Mouse (Mus musculus) adrenal gland, postnatal 4 days (tissue): ENCODE measurements around the gene Plcb3. TPM values are rescaled to one million over a fixed set of nuclear protein-coding genes. Genes with fewer than 3 reads are reported as not detected.

Source experiments
- DNase-seq, 2 experiments: peaks; one replicate each; pipeline ENCODE4 v3.0.0; 2021 to 2022; ENCODE audit warnings: low spot score in 2 of 2, mixed read lengths in 2 of 2
- long read RNA-seq, 2 experiments: library from polyadenylated mRNA; stranded (forward); transcript quantifications; one replicate each; pipeline ENCODE4 v2.0.0; 2021
- total RNA-seq, 2 experiments: library from RNA; stranded (reverse); gene quantifications; 2 replicates each; pipeline ENCODE4 v1.2.3; 2021

Gene Plcb3
- 10 to 100 TPM; 63.7 to 66.2 TPM for total RNA-seq
- long read RNA-seq, experiment 1, full-length matches to known transcripts, result 24 of 39 reads
- long read RNA-seq, experiment 1, partial matches to known transcripts, result 7 of 39 reads
- long read RNA-seq, experiment 1, other reads (novel, unspliced or antisense), result 8 of 39 reads
- long read RNA-seq, experiment 2, full-length matches to known transcripts, result 27 of 52 reads
- long read RNA-seq, experiment 2, partial matches to known transcripts, result 13 of 52 reads
- long read RNA-seq, experiment 2, other reads (novel, unspliced or antisense), result 12 of 52 reads

DNA sequence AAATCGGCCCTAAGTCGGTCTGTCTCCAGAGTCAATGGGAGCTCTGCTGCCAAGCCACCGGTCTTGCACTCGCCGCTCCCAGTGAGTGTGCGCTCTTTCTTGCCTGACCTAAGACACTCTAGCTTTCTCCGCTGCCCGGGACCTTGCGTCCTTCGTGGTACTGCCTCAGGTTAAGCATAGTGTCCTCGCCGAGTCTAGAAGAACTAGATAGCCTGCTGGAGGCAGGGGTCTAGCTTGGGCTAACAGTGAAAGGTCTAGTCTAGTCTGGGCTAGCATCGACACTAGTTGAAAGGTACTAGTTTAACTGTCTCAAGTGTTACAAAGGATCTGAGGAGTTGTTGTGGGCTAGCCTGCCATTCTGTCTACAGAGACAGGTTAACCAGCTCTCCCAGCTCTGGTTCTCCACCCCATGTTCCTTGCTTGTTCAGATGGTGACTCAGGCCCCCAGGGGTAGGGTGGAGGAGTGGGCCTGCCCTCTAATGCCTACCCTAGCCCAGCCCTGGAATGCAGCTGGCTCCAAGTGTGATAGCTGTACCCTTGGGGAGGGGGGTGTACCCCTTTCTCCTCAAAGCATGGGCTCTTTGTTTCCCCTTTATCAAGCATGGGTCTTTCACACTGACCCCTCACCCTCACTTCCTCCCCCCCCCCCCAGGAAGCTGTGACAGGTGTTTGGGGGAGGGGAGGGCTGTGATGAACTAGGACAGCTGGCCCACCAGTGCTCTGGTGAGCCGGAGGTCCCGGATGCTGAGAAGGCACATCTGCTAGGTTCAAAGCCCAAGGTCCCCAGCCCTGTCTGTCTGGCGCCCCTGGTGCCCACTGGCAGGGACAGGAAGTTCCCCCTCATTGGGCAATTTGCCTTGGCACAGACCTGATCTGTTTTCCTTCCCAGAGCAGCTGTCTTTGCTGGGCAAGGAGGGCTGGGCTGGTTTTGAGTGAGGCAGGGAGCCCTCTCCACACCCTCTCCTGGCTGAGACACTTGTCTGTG lies at the start of gene Plcb3:
Plcb3 (minus strand) TSS at position 934 of the 985 bp plus-strand sequence.
- DNase-seq, result peak in 1 of 2 experiments; percentile 52

DNA sequence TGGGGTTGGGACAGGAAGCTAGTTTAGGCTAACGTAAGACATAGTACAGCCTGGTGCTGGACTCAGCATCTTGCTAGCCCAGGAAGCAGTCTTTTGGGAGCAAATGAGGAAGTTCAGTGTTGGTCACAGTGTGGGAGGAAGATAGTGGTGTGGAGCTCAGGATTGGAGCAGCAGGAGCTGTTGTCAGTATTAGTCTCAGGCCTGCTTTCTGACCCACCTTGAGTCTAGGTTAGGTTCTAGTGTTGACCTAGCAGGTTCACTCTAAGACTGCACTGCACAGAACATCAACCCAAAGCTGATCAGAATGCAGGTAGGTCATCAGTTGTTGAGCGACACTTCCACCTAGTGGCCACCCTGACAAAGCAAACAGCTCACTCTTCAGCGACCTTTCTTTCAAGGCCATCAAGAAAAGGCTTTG lies 44.0 kb upstream of the Plcb3 start:
- DNase-seq, result no peak

DNA sequence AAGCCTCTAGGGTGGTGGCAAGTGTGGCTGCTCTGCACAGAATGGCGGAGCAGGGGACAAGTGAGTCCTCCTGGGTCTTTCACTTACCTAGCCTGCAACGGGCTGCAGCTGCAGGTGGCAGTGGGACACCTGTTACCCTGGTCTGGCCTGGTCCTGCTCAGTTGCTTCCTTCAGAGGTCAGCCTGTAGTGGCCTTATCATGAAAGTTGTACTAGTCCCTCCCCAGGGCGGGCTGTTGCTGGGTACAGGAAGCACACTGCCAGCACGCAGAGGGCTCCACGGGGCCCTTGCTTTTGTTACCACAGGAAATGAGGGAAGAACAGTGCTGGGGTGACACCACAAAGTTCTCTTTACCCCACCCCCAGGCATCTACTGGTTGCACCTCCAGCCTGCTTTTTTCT lies 42.9 kb upstream of the Plcb3 start, which contains the start of gene Fermt3:
Fermt3 (minus strand) TSS at position 279 of the 400 bp plus-strand sequence.
- DNase-seq, result no peak

GRCm38 (mm10) chr19:7018546-7018945 lies 42.3 kb upstream of the Plcb3 start:
- no peak for DNase-seq

- no peak for DNase-seq
Measured at GRCm38 (mm10) chr19:7017541-7018457, 41.5 kb upstream of the Plcb3 start.

DNA sequence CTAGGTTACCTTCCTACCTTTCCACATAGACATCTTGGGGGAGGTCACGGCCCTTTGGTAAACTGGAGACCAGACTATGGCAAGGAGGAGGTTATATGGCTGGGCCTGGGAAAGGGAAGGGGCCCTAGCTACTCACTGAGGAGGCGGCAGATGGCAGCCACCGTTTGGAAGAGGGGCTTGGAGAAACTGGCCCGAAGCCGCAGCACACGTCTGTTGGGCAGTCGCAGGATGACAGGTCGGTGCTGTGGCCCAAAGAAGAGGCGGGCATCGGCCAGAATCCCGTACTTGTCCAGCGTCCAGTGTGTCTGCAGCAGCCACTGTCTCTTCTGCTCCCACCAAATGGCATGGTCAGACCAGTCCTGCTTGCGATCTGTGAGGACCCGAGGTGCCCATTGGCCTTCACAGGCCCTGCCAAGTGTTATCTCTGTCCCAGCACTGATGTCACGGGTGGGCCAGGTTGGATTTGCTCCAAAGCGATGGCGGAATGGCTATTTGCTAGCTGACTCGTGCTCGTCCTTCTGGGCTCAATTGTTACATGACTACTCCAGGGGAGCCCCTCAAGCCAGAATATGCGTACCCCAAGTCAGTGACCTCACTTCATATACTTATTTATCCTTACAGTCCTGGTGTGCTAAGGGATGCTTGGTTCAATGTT lies 38.3 kb upstream of the Plcb3 start:
- DNase-seq, result no peak

DNA sequence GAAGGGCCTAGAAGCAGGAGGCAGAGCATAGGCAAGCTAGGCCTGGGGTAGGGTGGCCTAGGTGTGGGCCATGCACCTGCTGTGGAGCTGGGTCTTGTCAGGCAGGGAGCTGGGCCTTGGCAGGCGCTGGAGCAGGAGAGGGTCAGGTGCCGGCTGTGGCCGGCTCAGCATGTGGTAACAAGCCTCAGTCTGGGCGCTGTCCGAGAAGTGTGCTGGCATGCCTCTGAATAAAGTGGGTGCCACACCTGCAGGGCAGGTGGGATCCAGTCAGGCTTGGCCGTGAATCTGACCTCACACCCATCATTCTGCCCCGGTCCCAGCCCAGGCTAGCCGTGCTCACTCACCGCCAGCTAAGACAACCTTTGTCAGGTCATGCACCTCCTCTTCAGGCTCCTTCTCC lies 37.7 kb upstream of the Plcb3 start:
- DNase-seq, result no peak

- no peak for DNase-seq
Measured at GRCm38 (mm10) chr19:7012426-7012825, 36.2 kb upstream of the Plcb3 start.

DNA sequence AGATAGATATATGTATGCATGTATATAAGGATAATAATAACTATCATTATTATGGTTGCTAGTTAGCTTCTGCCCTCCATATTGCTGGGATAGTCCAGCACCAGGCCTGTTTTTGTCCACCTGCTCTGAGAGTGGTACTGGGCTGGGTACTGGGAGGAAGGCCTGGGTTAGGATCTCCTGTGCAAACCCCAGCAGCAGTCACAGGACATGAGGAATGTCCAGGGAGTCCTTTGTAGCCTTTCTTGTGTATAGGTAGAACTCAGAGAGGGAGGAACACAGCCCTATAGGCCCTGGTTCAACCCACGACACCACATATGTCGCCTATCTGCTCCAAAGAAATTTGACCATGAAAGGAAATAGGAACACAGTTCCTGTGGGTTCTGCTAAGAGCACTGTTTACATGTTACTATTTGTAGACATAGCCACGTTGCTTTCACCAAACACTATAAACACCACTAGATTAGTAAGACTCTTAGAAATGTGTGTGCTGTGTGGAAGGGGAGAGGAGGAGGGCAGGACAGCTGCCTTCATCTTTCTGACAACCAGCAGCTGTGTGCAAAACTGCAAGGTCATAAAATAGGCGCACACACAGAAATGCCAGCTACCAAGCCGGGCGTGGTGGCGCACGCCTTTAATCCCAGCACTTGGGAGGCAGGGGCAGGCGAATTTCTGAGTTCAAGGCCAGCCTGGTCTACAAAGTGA lies 30.8 kb upstream of the Plcb3 start:
- no peak for DNase-seq

DNA sequence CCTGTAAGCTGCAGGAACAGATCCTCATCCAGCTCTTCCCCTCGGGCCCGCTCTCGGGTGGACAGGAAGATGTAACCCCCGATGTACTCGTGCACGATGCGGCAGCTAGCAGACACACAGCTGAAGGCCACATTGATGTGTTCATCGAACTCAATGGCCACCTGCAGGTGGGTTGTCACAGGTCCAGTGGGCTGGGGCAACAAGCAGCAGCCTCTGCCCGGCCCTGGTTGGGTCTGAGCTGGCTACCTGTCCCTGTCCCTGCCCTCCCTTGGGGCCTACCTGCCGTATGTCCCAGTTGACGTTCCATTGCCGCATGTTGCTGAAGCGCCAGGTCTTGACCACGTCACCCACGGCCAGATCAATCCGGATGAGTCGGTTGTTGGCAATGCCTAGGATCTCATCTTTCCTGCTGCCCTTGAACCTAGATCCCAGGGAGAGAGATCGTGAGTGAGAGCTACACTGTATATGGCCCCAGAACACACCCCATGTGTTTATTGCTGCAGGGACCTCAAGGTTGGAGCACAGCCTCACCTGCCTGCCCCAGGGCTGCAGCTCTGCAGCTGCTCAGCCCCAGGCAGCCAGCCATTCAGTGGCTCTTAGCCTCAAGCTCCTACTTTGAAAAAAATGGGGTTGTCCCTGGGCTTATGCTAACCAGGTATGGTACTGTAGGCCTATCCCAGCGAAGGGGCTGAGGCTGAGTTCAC lies 23.2 kb upstream of the Plcb3 start:
- no peak for DNase-seq

GRCm38 (mm10) chr19:6997721-6998290 lies 21.5 kb upstream of the Plcb3 start:
- DNase-seq, result no peak

GRCm38 (mm10) chr19:6996006-6996405 lies 19.7 kb upstream of the Plcb3 start, which contains the start of the genes Nudt22 and Trpt1:
Gene Nudt22 (minus strand): TSS chr19:6996117.
Gene Trpt1 (plus strand): TSS chr19:6996131.
- DNase-seq, result peak; percentile 69 to 82

- DNase-seq, result no peak
Measured at GRCm38 (mm10) chr19:6995255-6995991, 19.2 kb upstream of the Plcb3 start.

DNA sequence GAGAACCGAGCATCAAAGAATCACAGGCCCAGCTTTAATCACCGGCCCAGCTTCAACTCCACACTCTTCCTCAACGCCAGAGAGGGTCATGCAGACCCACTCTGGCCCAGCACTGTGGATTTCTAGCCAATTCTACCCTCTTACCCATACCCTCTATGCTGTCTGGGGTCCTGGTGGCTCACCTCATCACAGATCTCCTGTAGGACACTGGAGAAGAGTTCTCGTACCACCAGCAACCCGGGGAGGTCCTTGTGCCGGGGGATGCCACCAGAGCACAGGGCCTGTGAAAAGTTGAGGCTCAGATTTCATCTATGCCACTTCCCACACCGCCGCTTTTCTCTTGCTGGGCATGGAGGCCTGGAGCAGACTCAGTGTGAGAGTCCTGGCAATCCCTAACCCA lies 18.2 kb upstream of the Plcb3 start:
- DNase-seq, result no peak

- no peak for DNase-seq
Measured at GRCm38 (mm10) chr19:6994002-6994401, 17.7 kb upstream of the Plcb3 start.

- DNase-seq, result no peak
Measured at GRCm38 (mm10) chr19:6993011-6993770, 16.9 kb upstream of the Plcb3 start.
